Mouse (Mus musculus): Measurements from ENCODE around the gene Prg2. TPM values are rescaled to one million over a fixed set of nuclear protein-coding genes. Genes with fewer than 3 reads are reported as not detected.

Prg2 gene
- polyA plus RNA-seq, 1 experiment from 2014 or later: 0.48 TPM

GRCm38 (mm10) chr2:84967318-84967991 lies 12.8 kb upstream of the Prg2 start:
- Histone ChIP-seq H3K27me3 (ENCODE audit: control insufficient read depth, insufficient read depth, low read length) (no peaks in the 10 kb centered on the region), H3K36me3 (ENCODE audit: control insufficient read depth, insufficient read depth, low read length) (no peaks in the 10 kb centered on the region), H3K4me1 (ENCODE audit: control insufficient read depth, insufficient read depth, low read length) (no peaks in the 10 kb centered on the region), H3K4me2 (ENCODE audit: low read depth, severe bottlenecking) (no peak overlapping the region), H3K4me3 (ENCODE audit: low read depth, low read length) (no peak overlapping the region), H3K27ac (replicated peaks; ENCODE audit: low read depth, low read length) (no peak overlapping the region), H3K9me3 (ENCODE audit: control insufficient read depth, low read length) (no peaks in the 10 kb centered on the region), H3K9ac (ENCODE audit: low read length) (no peak overlapping the region)
- ATAC-seq (ENCODE audit: insufficient number of reproducible peaks, low FRiP score, low TSS enrichment, low read depth) (no peak), DNase-seq (ENCODE audit: low spot score) (no peak)
- 87% methylated on average over 5 of the region's 5 CpGs for WGBS

GRCm38 (mm10) chr2:84975580-84975979 lies 4.7 kb upstream of the Prg2 start:
- Histone ChIP-seq H3K4me2 (ENCODE audit: low read depth, severe bottlenecking) (no peak overlapping the region), H3K4me3 (ENCODE audit: low read depth, low read length) (no peak overlapping the region), H3K36me3 (ENCODE audit: control insufficient read depth, insufficient read depth, low read length) (no peaks in the 10 kb centered on the region), H3K9ac (ENCODE audit: low read length) (no peak overlapping the region), H3K27me3 (ENCODE audit: control insufficient read depth, insufficient read depth, low read length) (no peaks in the 10 kb centered on the region), H3K4me1 (ENCODE audit: control insufficient read depth, insufficient read depth, low read length) (no peaks in the 10 kb centered on the region), H3K9me3 (ENCODE audit: control insufficient read depth, low read length) (no peaks in the 10 kb centered on the region), H3K27ac (replicated peaks; ENCODE audit: low read depth, low read length) (no peak overlapping the region)
- WGBS: 89% methylated on average over 2 of the region's 2 CpGs
- DNase-seq (ENCODE audit: low spot score) (no peak), ATAC-seq (ENCODE audit: insufficient number of reproducible peaks, low FRiP score, low TSS enrichment, low read depth) (no peak)

- Histone ChIP-seq H3K4me1 (ENCODE audit: control insufficient read depth, insufficient read depth, low read length) (no peaks in the 10 kb centered on the region), H3K4me3 (ENCODE audit: low read depth, low read length) (no peak within 1 kb of the TSS), H3K36me3 (ENCODE audit: control insufficient read depth, insufficient read depth, low read length) (no peaks in the 10 kb centered on the region), H3K9ac (ENCODE audit: low read length) (no peak within 1 kb of the TSS), H3K27ac (replicated peaks; ENCODE audit: low read depth, low read length) (no peak within 1 kb of the TSS), H3K4me2 (ENCODE audit: low read depth, severe bottlenecking) (no peak within 1 kb of the TSS), H3K27me3 (ENCODE audit: control insufficient read depth, insufficient read depth, low read length) (no peaks in the 10 kb centered on the region), H3K9me3 (ENCODE audit: control insufficient read depth, low read length) (no peaks in the 10 kb centered on the region)
- ATAC-seq (ENCODE audit: insufficient number of reproducible peaks, low FRiP score, low TSS enrichment, low read depth) (no peak), DNase-seq (ENCODE audit: low spot score) (no peak)
- WGBS: 63% methylated on average over 1 of the region's 1 CpGs
These were observed 7.7 kb downstream of the Prg2 start, which contains the start of gene Prg3 for GRCm38 (mm10) chr2:84987930-84988329. TSS of gene Prg3 (plus strand) at chr2:84988215.

- ATAC-seq (ENCODE audit: insufficient number of reproducible peaks, low FRiP score, low TSS enrichment, low read depth): no peak
- DNase-seq (ENCODE audit: low spot score): no peak
- Histone ChIP-seq H3K4me3 (ENCODE audit: low read depth, low read length) (no peak overlapping the region), H3K4me2 (ENCODE audit: low read depth, severe bottlenecking) (no peak overlapping the region), H3K9ac (ENCODE audit: low read length) (no peak overlapping the region), H3K27me3 (ENCODE audit: control insufficient read depth, insufficient read depth, low read length) (no peaks in the 10 kb centered on the region), H3K4me1 (ENCODE audit: control insufficient read depth, insufficient read depth, low read length) (no peaks in the 10 kb centered on the region), H3K27ac (replicated peaks; ENCODE audit: low read depth, low read length) (no peak overlapping the region), H3K36me3 (ENCODE audit: control insufficient read depth, insufficient read depth, low read length) (no peaks in the 10 kb centered on the region), H3K9me3 (ENCODE audit: control insufficient read depth, low read length) (no peaks in the 10 kb centered on the region)
- WGBS: 85% methylated on average over 2 of the region's 2 CpGs
These were observed 16.1 kb downstream of the Prg2 start for GRCm38 (mm10) chr2:84996376-84996775.

- no peak overlapping the region for H3K9ac ChIP-seq (ENCODE audit: low read length)
- no peak for ATAC-seq (ENCODE audit: insufficient number of reproducible peaks, low FRiP score, low TSS enrichment, low read depth)
- H3K27ac ChIP-seq (replicated peaks; ENCODE audit: low read depth, low read length): no peak overlapping the region
- no peak for DNase-seq (ENCODE audit: low spot score)
- WGBS: 77% methylated on average over 3 of the region's 3 CpGs
- H3K36me3 ChIP-seq (ENCODE audit: control insufficient read depth, insufficient read depth, low read length): no peaks in the 10 kb centered on the region
- H3K4me2 ChIP-seq (ENCODE audit: low read depth, severe bottlenecking): no peak overlapping the region
- H3K9me3 ChIP-seq (ENCODE audit: control insufficient read depth, low read length): no peaks in the 10 kb centered on the region
- H3K4me3 ChIP-seq (ENCODE audit: low read depth, low read length): no peak overlapping the region
- no peaks in the 10 kb centered on the region for H3K27me3 ChIP-seq (ENCODE audit: control insufficient read depth, insufficient read depth, low read length)
- H3K4me1 ChIP-seq (ENCODE audit: control insufficient read depth, insufficient read depth, low read length): no peaks in the 10 kb centered on the region
These were observed 19.4 kb downstream of the Prg2 start for GRCm38 (mm10) chr2:84999486-85000181.

- no peak for ATAC-seq (ENCODE audit: insufficient number of reproducible peaks, low FRiP score, low TSS enrichment, low read depth)
- H3K27ac ChIP-seq (replicated peaks; ENCODE audit: low read depth, low read length): no peak overlapping the region
- 91% methylated on average over 13 of the region's 13 CpGs for WGBS
These were observed 21.2 kb downstream of the Prg2 start for GRCm38 (mm10) chr2:85001497-85001896.

GRCm38 (mm10) chr2:85002575-85002974 lies 22.3 kb downstream of the Prg2 start:
- Histone ChIP-seq H3K4me3 (ENCODE audit: low read depth, low read length) (no peak overlapping the region), H3K36me3 (ENCODE audit: control insufficient read depth, insufficient read depth, low read length) (no peaks in the 10 kb centered on the region), H3K27ac (replicated peaks; ENCODE audit: low read depth, low read length) (no peak overlapping the region), H3K4me2 (ENCODE audit: low read depth, severe bottlenecking) (no peak overlapping the region), H3K9me3 (ENCODE audit: control insufficient read depth, low read length) (no peaks in the 10 kb centered on the region), H3K4me1 (ENCODE audit: control insufficient read depth, insufficient read depth, low read length) (no peaks in the 10 kb centered on the region), H3K27me3 (ENCODE audit: control insufficient read depth, insufficient read depth, low read length) (no peaks in the 10 kb centered on the region), H3K9ac (ENCODE audit: low read length) (no peak overlapping the region)
- no peak for ATAC-seq (ENCODE audit: insufficient number of reproducible peaks, low FRiP score, low TSS enrichment, low read depth)
- no peak for DNase-seq (ENCODE audit: low spot score)
- 69% methylated on average over 8 of the region's 8 CpGs for WGBS

More at GRCm38 (mm10) chr2:85001497-85001896, 21.2 kb downstream of the Prg2 start:
- Histone ChIP-seq H3K4me1 (ENCODE audit: control insufficient read depth, insufficient read depth, low read length) (no peaks in the 10 kb centered on the region), H3K36me3 (ENCODE audit: control insufficient read depth, insufficient read depth, low read length) (no peaks in the 10 kb centered on the region), H3K4me2 (ENCODE audit: low read depth, severe bottlenecking) (no peak overlapping the region), H3K9ac (ENCODE audit: low read length) (no peak overlapping the region), H3K4me3 (ENCODE audit: low read depth, low read length) (no peak overlapping the region), H3K27me3 (ENCODE audit: control insufficient read depth, insufficient read depth, low read length) (no peaks in the 10 kb centered on the region), H3K9me3 (ENCODE audit: control insufficient read depth, low read length) (no peaks in the 10 kb centered on the region)
- no peak for DNase-seq (ENCODE audit: low spot score)

GRCm38 (mm10) chr2:85004341-85004740 lies 24.1 kb downstream of the Prg2 start:
- Histone ChIP-seq H3K9ac (ENCODE audit: low read length) (no peak overlapping the region), H3K9me3 (ENCODE audit: control insufficient read depth, low read length) (no peaks in the 10 kb centered on the region), H3K36me3 (ENCODE audit: control insufficient read depth, insufficient read depth, low read length) (no peaks in the 10 kb centered on the region), H3K27me3 (ENCODE audit: control insufficient read depth, insufficient read depth, low read length) (no peaks in the 10 kb centered on the region), H3K4me1 (ENCODE audit: control insufficient read depth, insufficient read depth, low read length) (no peaks in the 10 kb centered on the region), H3K27ac (replicated peaks; ENCODE audit: low read depth, low read length) (no peak overlapping the region), H3K4me2 (ENCODE audit: low read depth, severe bottlenecking) (no peak overlapping the region), H3K4me3 (ENCODE audit: low read depth, low read length) (no peak overlapping the region)
- WGBS: 88% methylated on average over 4 of the region's 4 CpGs
- no peak for DNase-seq (ENCODE audit: low spot score)
- ATAC-seq (ENCODE audit: insufficient number of reproducible peaks, low FRiP score, low TSS enrichment, low read depth): no peak

Measured in limb, embryonic 11.5 days (tissue).